Mouse (Mus musculus): ENCODE measurements at regions not wholly inside any gene's neighbourhood (a gene's known extent, or its start where the extent isn't known, plus 50 kb on each side); places are given as distances from the start of the nearest gene placed in this dataset.

- TF ChIP-seq CTCF (IDR thresholded peaks at IDR 0.05; ENCODE audit: low read depth) = no peak
- TF ChIP-seq EP300 (IDR thresholded peaks at IDR 0.05; ENCODE audit: low read depth) = no peak
These were observed 126.7 kb upstream of the Slc39a10 start for GRCm38 (mm10) chr1:47019356-47019755.
